Mouse (Mus musculus): ENCODE data around the gene Rnf220. TPM values are rescaled to one million over a fixed set of nuclear protein-coding genes. Genes with fewer than 3 reads are reported as not detected.
A peak's percentile ranks its signal among the peaks of the same experiment; 100 is the strongest.

Gene Rnf220
- polyA plus RNA-seq, 1 experiment from 2014 or later: 41.5 TPM

- no peak for ATAC-seq (replicated peaks; ENCODE audit: extremely low read depth, insufficient read depth, low FRiP score)
Observed at GRCm38 (mm10) chr4:117276281-117276711, 220.6 kb downstream of the Rnf220 start.

GRCm38 (mm10) chr4:117274720-117275119, 222.1 kb downstream of the Rnf220 start:
- Histone ChIP-seq H3K9ac (ENCODE audit: low read length) (no peak overlapping the region), H3K9me3 (replicated peaks; ENCODE audit: control insufficient read depth, low read length) (peaks cover 9% of the 10 kb centered on the region), H3K36me3 (ENCODE audit: control insufficient read depth, insufficient read depth) (peaks cover 64% of the 10 kb centered on the region), H3K27ac (ENCODE audit: low read length) (no peak overlapping the region), H3K4me3 (ENCODE audit: low read length) (no peak overlapping the region), H3K4me1 (ENCODE audit: control insufficient read depth, insufficient read depth, low read length) (peaks cover 5% of the 10 kb centered on the region; the same call in 1 of the 2 replicates), H3K4me2 (ENCODE audit: low read depth, low read length) (no peak overlapping the region), H3K27me3 (ENCODE audit: control insufficient read depth, insufficient read depth, low read length) (no peaks in the 10 kb centered on the region)
- WGBS: 85% methylated on average over 4 of the region's 4 CpGs
- ATAC-seq (replicated peaks; ENCODE audit: extremely low read depth, insufficient read depth, low FRiP score): no peak

More at GRCm38 (mm10) chr4:117276281-117276711, 220.6 kb downstream of the Rnf220 start:
- peaks cover 64% of the 10 kb centered on the region for H3K36me3 ChIP-seq (ENCODE audit: control insufficient read depth, insufficient read depth)
- peaks cover 5% of the 10 kb centered on the region; the same call in 1 of the 2 replicates for H3K4me1 ChIP-seq (ENCODE audit: control insufficient read depth, insufficient read depth, low read length)
- H3K4me2 ChIP-seq (ENCODE audit: low read depth, low read length): no peak overlapping the region
- 77% methylated on average over 17 of the region's 17 CpGs for WGBS
- H3K27ac ChIP-seq (ENCODE audit: low read length): no peak overlapping the region
- no peak overlapping the region for H3K9ac ChIP-seq (ENCODE audit: low read length)
- no peaks in the 10 kb centered on the region for H3K27me3 ChIP-seq (ENCODE audit: control insufficient read depth, insufficient read depth, low read length)
- peaks cover 9% of the 10 kb centered on the region for H3K9me3 ChIP-seq (replicated peaks; ENCODE audit: control insufficient read depth, low read length)
- no peak overlapping the region for H3K4me3 ChIP-seq (ENCODE audit: low read length)

- H3K9me3 ChIP-seq (replicated peaks; ENCODE audit: control insufficient read depth, low read length): peaks cover 9% of the 10 kb centered on the region
- no peak overlapping the region for H3K27ac ChIP-seq (ENCODE audit: low read length)
- no peak for ATAC-seq (replicated peaks; ENCODE audit: extremely low read depth, insufficient read depth, low FRiP score)
- peaks cover 57% of the 10 kb centered on the region for H3K36me3 ChIP-seq (ENCODE audit: control insufficient read depth, insufficient read depth)
- no peaks in the 10 kb centered on the region for H3K4me1 ChIP-seq (ENCODE audit: control insufficient read depth, insufficient read depth, low read length)
- H3K4me3 ChIP-seq (ENCODE audit: low read length): no peak overlapping the region
- no peaks in the 10 kb centered on the region for H3K27me3 ChIP-seq (ENCODE audit: control insufficient read depth, insufficient read depth, low read length)
- H3K9ac ChIP-seq (ENCODE audit: low read length): no peak overlapping the region
- H3K4me2 ChIP-seq (ENCODE audit: low read depth, low read length): no peak overlapping the region
- 43% methylated on average over 12 of the region's 12 CpGs for WGBS
Observed at GRCm38 (mm10) chr4:117272459-117272858, 224.4 kb downstream of the Rnf220 start.

DNA sequence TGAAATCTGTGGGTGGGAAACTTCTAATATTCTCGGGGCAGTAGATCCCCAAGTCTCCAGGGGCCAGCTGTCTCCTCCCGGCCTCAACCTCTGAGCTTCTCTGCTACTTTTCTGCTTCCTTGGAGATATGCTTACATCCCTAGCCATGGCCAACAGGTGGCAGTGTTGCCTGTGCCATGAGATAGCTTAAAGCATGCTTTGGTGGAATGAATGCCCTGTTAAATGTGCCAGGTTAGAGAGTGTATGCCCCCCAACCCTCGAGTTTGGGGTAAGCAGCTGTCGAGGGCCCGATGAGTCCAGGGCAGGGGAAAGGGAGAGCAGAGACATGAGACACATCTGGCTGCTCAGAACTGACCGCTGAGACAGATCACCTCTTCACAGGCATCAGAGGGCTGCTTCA, 226.6 kb downstream of the Rnf220 start:
- ATAC-seq (replicated peaks; ENCODE audit: extremely low read depth, insufficient read depth, low FRiP score): no peak
- Histone ChIP-seq H3K4me2 (ENCODE audit: low read depth, low read length) (no peak overlapping the region), H3K4me1 (ENCODE audit: control insufficient read depth, insufficient read depth, low read length) (no peaks in the 10 kb centered on the region), H3K9me3 (replicated peaks; ENCODE audit: control insufficient read depth, low read length) (peaks cover 9% of the 10 kb centered on the region), H3K27me3 (ENCODE audit: control insufficient read depth, insufficient read depth, low read length) (no peaks in the 10 kb centered on the region), H3K4me3 (ENCODE audit: low read length) (no peak overlapping the region), H3K9ac (ENCODE audit: low read length) (no peak overlapping the region), H3K36me3 (ENCODE audit: control insufficient read depth, insufficient read depth) (peaks cover 38% of the 10 kb centered on the region), H3K27ac (ENCODE audit: low read length) (no peak overlapping the region)
- 12% methylated on average over 6 of the region's 6 CpGs for WGBS

- H3K4me2 ChIP-seq (ENCODE audit: low read depth, low read length): no peak overlapping the region
- WGBS: 80% methylated on average over 25 of the region's 25 CpGs
- no peak overlapping the region for H3K9ac ChIP-seq (ENCODE audit: low read length)
- ATAC-seq (replicated peaks; ENCODE audit: extremely low read depth, insufficient read depth, low FRiP score): no peak
- H3K27ac ChIP-seq (ENCODE audit: low read length): no peak overlapping the region
- no peak overlapping the region for H3K4me3 ChIP-seq (ENCODE audit: low read length)
- no peaks in the 10 kb centered on the region for H3K27me3 ChIP-seq (ENCODE audit: control insufficient read depth, insufficient read depth, low read length)
- H3K9me3 ChIP-seq (replicated peaks; ENCODE audit: control insufficient read depth, low read length): no peaks in the 10 kb centered on the region
- peaks cover 19% of the 10 kb centered on the region for H3K36me3 ChIP-seq (ENCODE audit: control insufficient read depth, insufficient read depth)
- H3K4me1 ChIP-seq (ENCODE audit: control insufficient read depth, insufficient read depth, low read length): no peaks in the 10 kb centered on the region
Observed at GRCm38 (mm10) chr4:117267831-117268437, 228.9 kb downstream of the Rnf220 start.

- 0 out of 2 replicates have a peak, but pooled peaks have one; percentile 30 for ATAC-seq (replicated peaks; ENCODE audit: extremely low read depth, insufficient read depth, low FRiP score)
- Histone ChIP-seq H3K27ac (ENCODE audit: low read length) (no peak overlapping the region), H3K27me3 (ENCODE audit: control insufficient read depth, insufficient read depth, low read length) (no peaks in the 10 kb centered on the region), H3K4me1 (ENCODE audit: control insufficient read depth, insufficient read depth, low read length) (no peaks in the 10 kb centered on the region), H3K4me3 (ENCODE audit: low read length) (no peak overlapping the region), H3K4me2 (ENCODE audit: low read depth, low read length) (no peak overlapping the region), H3K36me3 (ENCODE audit: control insufficient read depth, insufficient read depth) (peaks cover 12% of the 10 kb centered on the region), H3K9ac (ENCODE audit: low read length) (no peak overlapping the region), H3K9me3 (replicated peaks; ENCODE audit: control insufficient read depth, low read length) (no peaks in the 10 kb centered on the region)
- 12% methylated on average over 2 of the region's 2 CpGs for WGBS
Observed at GRCm38 (mm10) chr4:117267284-117267683, 229.6 kb downstream of the Rnf220 start.

GRCm38 (mm10) chr4:117262987-117263386, 233.9 kb downstream of the Rnf220 start:
- ATAC-seq (replicated peaks; ENCODE audit: extremely low read depth, insufficient read depth, low FRiP score): no peak
- H3K4me1 ChIP-seq (ENCODE audit: control insufficient read depth, insufficient read depth, low read length): no peaks in the 10 kb centered on the region

DNA sequence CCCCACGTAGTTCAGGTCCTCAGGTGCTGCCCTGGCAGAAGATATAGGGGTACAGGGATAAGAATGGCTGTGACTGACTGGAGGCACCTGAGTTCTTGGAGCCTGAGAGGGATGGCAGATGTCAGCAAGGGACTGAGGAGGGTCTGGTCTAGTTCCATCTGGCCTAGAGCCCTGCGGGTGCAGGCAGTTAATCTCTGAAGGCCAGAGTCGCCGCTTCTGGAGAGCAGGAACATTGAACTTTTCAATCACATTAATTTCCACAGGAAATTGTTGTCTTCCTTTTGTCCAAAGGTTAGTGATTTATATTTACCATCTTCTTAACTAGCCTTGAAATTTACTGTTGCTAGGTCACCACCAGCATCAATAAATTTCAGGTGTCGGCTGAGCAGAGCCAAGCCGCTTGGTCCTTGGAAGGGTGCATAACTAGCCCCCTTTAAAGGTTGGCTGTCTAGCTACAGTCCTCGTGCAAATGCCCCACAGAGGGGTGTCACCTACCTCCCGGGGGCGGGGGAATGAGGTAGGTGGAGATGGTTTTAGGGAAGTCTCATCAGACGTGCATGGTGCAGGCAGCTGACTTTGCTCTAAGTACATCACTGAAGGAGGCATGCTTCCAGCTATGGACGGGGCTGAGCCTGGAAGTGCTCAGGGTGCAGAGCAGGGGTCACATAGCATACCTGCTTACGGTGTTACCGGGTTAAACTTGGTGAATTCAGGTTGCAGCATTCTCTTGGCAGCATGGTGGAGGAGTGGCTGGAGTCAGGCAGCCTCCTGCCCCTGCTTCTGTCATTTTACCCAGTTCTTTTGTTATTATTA, 234.5 kb downstream of the Rnf220 start:
- H3K4me1 ChIP-seq (ENCODE audit: control insufficient read depth, insufficient read depth, low read length): no peaks in the 10 kb centered on the region
- H3K27me3 ChIP-seq (ENCODE audit: control insufficient read depth, insufficient read depth, low read length): no peaks in the 10 kb centered on the region
- WGBS: 69% methylated on average over 13 of the region's 13 CpGs
- no peak overlapping the region for H3K9ac ChIP-seq (ENCODE audit: low read length)
- H3K36me3 ChIP-seq (ENCODE audit: control insufficient read depth, insufficient read depth): no peaks in the 10 kb centered on the region
- no peak overlapping the region for H3K27ac ChIP-seq (ENCODE audit: low read length)
- H3K4me3 ChIP-seq (ENCODE audit: low read length): no peak overlapping the region
- H3K9me3 ChIP-seq (replicated peaks; ENCODE audit: control insufficient read depth, low read length): no peaks in the 10 kb centered on the region
- no peak overlapping the region for H3K4me2 ChIP-seq (ENCODE audit: low read depth, low read length)
- no peak for ATAC-seq (replicated peaks; ENCODE audit: extremely low read depth, insufficient read depth, low FRiP score)

More at GRCm38 (mm10) chr4:117262987-117263386, 233.9 kb downstream of the Rnf220 start:
- Histone ChIP-seq H3K27ac (ENCODE audit: low read length) (no peak overlapping the region), H3K27me3 (ENCODE audit: control insufficient read depth, insufficient read depth, low read length) (no peaks in the 10 kb centered on the region), H3K36me3 (ENCODE audit: control insufficient read depth, insufficient read depth) (peaks cover 3% of the 10 kb centered on the region; the same call in 1 of the 2 replicates), H3K4me3 (ENCODE audit: low read length) (no peak overlapping the region), H3K9me3 (replicated peaks; ENCODE audit: control insufficient read depth, low read length) (no peaks in the 10 kb centered on the region), H3K4me2 (ENCODE audit: low read depth, low read length) (no peak overlapping the region), H3K9ac (ENCODE audit: low read length) (no peak overlapping the region)
- 75% methylated on average over 8 of the region's 8 CpGs for WGBS

- Histone ChIP-seq H3K9me3 (replicated peaks; ENCODE audit: control insufficient read depth, low read length) (no peaks in the 10 kb centered on the region), H3K27ac (ENCODE audit: low read length) (no peak overlapping the region), H3K4me2 (ENCODE audit: low read depth, low read length) (no peak overlapping the region), H3K9ac (ENCODE audit: low read length) (no peak overlapping the region), H3K36me3 (ENCODE audit: control insufficient read depth, insufficient read depth) (no peaks in the 10 kb centered on the region), H3K4me3 (ENCODE audit: low read length) (no peak overlapping the region), H3K4me1 (ENCODE audit: control insufficient read depth, insufficient read depth, low read length) (no peaks in the 10 kb centered on the region), H3K27me3 (ENCODE audit: control insufficient read depth, insufficient read depth, low read length) (no peaks in the 10 kb centered on the region)
- WGBS: 92% methylated on average over 2 of the region's 2 CpGs
- no peak for ATAC-seq (replicated peaks; ENCODE audit: extremely low read depth, insufficient read depth, low FRiP score)
Observed at GRCm38 (mm10) chr4:117261222-117261621, 235.6 kb downstream of the Rnf220 start.

Measured in heart, embryonic 16.5 days (tissue).